Mouse (Mus musculus): Measurements from ENCODE around the gene Slc41a1.
"Not testable (repeated sequence)": the region's sequence is repeated elsewhere in the genome, so short reads cannot be mapped to it uniquely, and the experiment has no call there.

Gene Slc41a1

GRCm38 (mm10) chr1:131827207-131827786, at the start of gene Slc41a1:
Gene Slc41a1 (plus strand): TSS chr1:131827493.
- no peak for DNase-seq (ENCODE audit: low spot score in 2 of 2)

GRCm38 (mm10) chr1:131794591-131794990, 32.7 kb upstream of the Slc41a1 start:
- DNase-seq (ENCODE audit: low spot score in 2 of 2): peak; percentile 18 to 25

- DNase-seq (ENCODE audit: low spot score in 2 of 2): no peak
These were observed 32.1 kb upstream of the Slc41a1 start for GRCm38 (mm10) chr1:131795171-131795570.

GRCm38 (mm10) chr1:131797202-131797909, 29.9 kb upstream of the Slc41a1 start, which contains the start of gene Pm20d1:
Gene Pm20d1 (plus strand): TSS chr1:131797381.
- DNase-seq (ENCODE audit: low spot score in 2 of 2): peak; percentile 48

- no peak for DNase-seq (ENCODE audit: low spot score in 2 of 2)
These were observed 27.3 kb upstream of the Slc41a1 start for GRCm38 (mm10) chr1:131800001-131800400.

- no peak for DNase-seq (ENCODE audit: low spot score in 2 of 2)
These were observed 26.2 kb upstream of the Slc41a1 start for GRCm38 (mm10) chr1:131801071-131801470.

- DNase-seq (ENCODE audit: low spot score in 2 of 2): peak; percentile 19 to 44
These were observed 24.6 kb upstream of the Slc41a1 start for GRCm38 (mm10) chr1:131802652-131803051.

GRCm38 (mm10) chr1:131804166-131804565, 23.1 kb upstream of the Slc41a1 start:
- no peak for DNase-seq (ENCODE audit: low spot score in 2 of 2)

- no peak for DNase-seq (ENCODE audit: low spot score in 2 of 2)
These were observed 18.3 kb upstream of the Slc41a1 start for GRCm38 (mm10) chr1:131808986-131809385.

GRCm38 (mm10) chr1:131809651-131810050, 17.6 kb upstream of the Slc41a1 start:
- DNase-seq (ENCODE audit: low spot score in 2 of 2): no peak

GRCm38 (mm10) chr1:131811393-131811792, 15.9 kb upstream of the Slc41a1 start:
- DNase-seq (ENCODE audit: low spot score in 2 of 2): no peak

GRCm38 (mm10) chr1:131812006-131812405, 15.3 kb upstream of the Slc41a1 start:
- no peak for DNase-seq (ENCODE audit: low spot score in 2 of 2)

GRCm38 (mm10) chr1:131812631-131813295, 14.5 kb upstream of the Slc41a1 start:
- DNase-seq (ENCODE audit: low spot score in 2 of 2): no peak

- DNase-seq (ENCODE audit: low spot score in 2 of 2): no peak
These were observed 13.6 kb upstream of the Slc41a1 start for GRCm38 (mm10) chr1:131813731-131814130.

GRCm38 (mm10) chr1:131814191-131814590, 13.1 kb upstream of the Slc41a1 start:
- DNase-seq (ENCODE audit: low spot score in 2 of 2): no peak

GRCm38 (mm10) chr1:131816886-131817285, 10.4 kb upstream of the Slc41a1 start:
- DNase-seq (ENCODE audit: low spot score in 2 of 2): no peak

- DNase-seq (ENCODE audit: low spot score in 2 of 2): not testable (repeated sequence)
These were observed 6.9 kb upstream of the Slc41a1 start for GRCm38 (mm10) chr1:131820353-131820752.

- DNase-seq (ENCODE audit: low spot score in 2 of 2): no peak
These were observed 6.4 kb upstream of the Slc41a1 start for GRCm38 (mm10) chr1:131820887-131821328.

- no peak for DNase-seq (ENCODE audit: low spot score in 2 of 2)
These were observed 5.0 kb upstream of the Slc41a1 start for GRCm38 (mm10) chr1:131822292-131822691.

GRCm38 (mm10) chr1:131822856-131823492, 4.3 kb upstream of the Slc41a1 start:
- no peak for DNase-seq (ENCODE audit: low spot score in 2 of 2)

GRCm38 (mm10) chr1:131823563-131823962, 3.7 kb upstream of the Slc41a1 start:
- no peak for DNase-seq (ENCODE audit: low spot score in 2 of 2)

GRCm38 (mm10) chr1:131824528-131825181, 2.6 kb upstream of the Slc41a1 start:
- no peak for DNase-seq (ENCODE audit: low spot score in 2 of 2)

Measured in heart, adult 9 months (tissue).